Mouse (Mus musculus): ENCODE data around the gene Fras1.

GRCm38 (mm10) chr5:96785096-96785495 lies 411.3 kb downstream of the Fras1 start:
- TF ChIP-seq CTCF (IDR thresholded peaks at IDR 0.05; ENCODE audit: low read depth, low read length) (no peak), POLR2A (IDR thresholded peaks at IDR 0.05; ENCODE audit: insufficient read depth, low read length) (no peak)

All from ES-Bruce4 (cell line).